Mouse (Mus musculus) CD8-positive naive resting alpha-beta T cell, adult 2 months (primary cell): ENCODE data around the gene Llgl2.

Experiments
- DNase-seq, 2 experiments: peaks; one replicate each; pipeline ENCODE4 v3.0.0; 2022; ENCODE audit warnings: low read depth in 2 of 2, low spot score in 2 of 2

Llgl2 gene

GRCm38 (mm10) chr11:115808696-115809310 is 15.0 kb upstream of the Llgl2 start:
- DNase-seq = no peak

GRCm38 (mm10) chr11:115809311-115809781 is 14.5 kb upstream of the Llgl2 start:
- DNase-seq = no peak

- DNase-seq = no peak
These were observed 13.5 kb upstream of the Llgl2 start for GRCm38 (mm10) chr11:115810377-115810776.

GRCm38 (mm10) chr11:115811381-115812093 is 12.3 kb upstream of the Llgl2 start:
- DNase-seq = no peak

- no peak for DNase-seq
These were observed 11.8 kb upstream of the Llgl2 start for GRCm38 (mm10) chr11:115812095-115812494.

- peak; percentile 8 to 13 for DNase-seq
These were observed 11.1 kb upstream of the Llgl2 start for GRCm38 (mm10) chr11:115812533-115813420.

GRCm38 (mm10) chr11:115813507-115814296 is 10.1 kb upstream of the Llgl2 start, which contains the start of gene Caskin2:
Caskin2 (minus strand) TSS chr11:115813639.
- DNase-seq = peak; percentile 90 to 93

- peak; percentile 60 to 78 for DNase-seq
These were observed 9.0 kb upstream of the Llgl2 start, which contains the start of gene Tsen54 for GRCm38 (mm10) chr11:115814605-115815450. Tsen54 (plus strand) TSS chr11:115814724.

GRCm38 (mm10) chr11:115817331-115817730 is 6.5 kb upstream of the Llgl2 start:
- no peak for DNase-seq

GRCm38 (mm10) chr11:115819915-115820623 is 3.8 kb upstream of the Llgl2 start:
- no peak for DNase-seq

- DNase-seq = no peak
These were observed 2.8 kb upstream of the Llgl2 start for GRCm38 (mm10) chr11:115821001-115821400.

GRCm38 (mm10) chr11:115824813-115825212 is 964 bp downstream of the Llgl2 start:
- DNase-seq = no peak

- DNase-seq = no peak
These were observed 2.6 kb downstream of the Llgl2 start for GRCm38 (mm10) chr11:115826487-115826886.

- no peak for DNase-seq
These were observed 3.8 kb downstream of the Llgl2 start for GRCm38 (mm10) chr11:115827624-115828023.

GRCm38 (mm10) chr11:115829036-115829435 is 5.2 kb downstream of the Llgl2 start:
- no peak for DNase-seq

GRCm38 (mm10) chr11:115830550-115831325 is 6.9 kb downstream of the Llgl2 start:
- DNase-seq = no peak

- DNase-seq = no peak
These were observed 7.7 kb downstream of the Llgl2 start for GRCm38 (mm10) chr11:115831518-115831917.

GRCm38 (mm10) chr11:115832064-115832463 is 8.2 kb downstream of the Llgl2 start:
- DNase-seq = no peak
